Mouse (Mus musculus) embryo, embryonic 10.5 days (tissue): ENCODE results near the gene Mycbp.
"Not testable (repeated sequence)": the region's sequence is repeated elsewhere in the genome, so short reads cannot be mapped to it uniquely, and the experiment has no call there.

Experiments
- DNase-seq: peaks from one replicate; pipeline ENCODE4 v3.0.0-alpha.2; 2015; ENCODE audit warnings: low spot score

The Mycbp gene

GRCm38 (mm10) chr4:123940878-123941277, 36.2 kb downstream of the Mycbp start:
- DNase-seq = not testable (repeated sequence)

- DNase-seq = no peak
Measured at GRCm38 (mm10) chr4:123946701-123947100, 42.1 kb downstream of the Mycbp start.

GRCm38 (mm10) chr4:123947149-123947548, 42.5 kb downstream of the Mycbp start:
- DNase-seq = no peak

GRCm38 (mm10) chr4:123948901-123949300, 44.3 kb downstream of the Mycbp start:
- no peak for DNase-seq

GRCm38 (mm10) chr4:123949649-123950048, 45.0 kb downstream of the Mycbp start:
- DNase-seq = no peak

GRCm38 (mm10) chr4:123952059-123952458, 47.4 kb downstream of the Mycbp start:
- DNase-seq = no peak

- DNase-seq = peak; percentile 91
Measured at GRCm38 (mm10) chr4:123956703-123957491, 52.3 kb downstream of the Mycbp start.

GRCm38 (mm10) chr4:123957492-123957808, 52.8 kb downstream of the Mycbp start:
- DNase-seq = no peak

- DNase-seq = no peak
Measured at GRCm38 (mm10) chr4:123957891-123958290, 53.3 kb downstream of the Mycbp start.

- no peak for DNase-seq
Measured at GRCm38 (mm10) chr4:123960955-123961354, 56.3 kb downstream of the Mycbp start.
